Mouse (Mus musculus): ENCODE data around the gene Fuk. TPM values are rescaled to one million over a fixed set of nuclear protein-coding genes. Genes with fewer than 3 reads are reported as not detected.

The Fuk gene
- 4.0 and 4.3 TPM in 2 replicates for polyA plus RNA-seq (2014; fragmentation: Nextera tagmentation; extraction: Ambion mirVana)

DNA sequence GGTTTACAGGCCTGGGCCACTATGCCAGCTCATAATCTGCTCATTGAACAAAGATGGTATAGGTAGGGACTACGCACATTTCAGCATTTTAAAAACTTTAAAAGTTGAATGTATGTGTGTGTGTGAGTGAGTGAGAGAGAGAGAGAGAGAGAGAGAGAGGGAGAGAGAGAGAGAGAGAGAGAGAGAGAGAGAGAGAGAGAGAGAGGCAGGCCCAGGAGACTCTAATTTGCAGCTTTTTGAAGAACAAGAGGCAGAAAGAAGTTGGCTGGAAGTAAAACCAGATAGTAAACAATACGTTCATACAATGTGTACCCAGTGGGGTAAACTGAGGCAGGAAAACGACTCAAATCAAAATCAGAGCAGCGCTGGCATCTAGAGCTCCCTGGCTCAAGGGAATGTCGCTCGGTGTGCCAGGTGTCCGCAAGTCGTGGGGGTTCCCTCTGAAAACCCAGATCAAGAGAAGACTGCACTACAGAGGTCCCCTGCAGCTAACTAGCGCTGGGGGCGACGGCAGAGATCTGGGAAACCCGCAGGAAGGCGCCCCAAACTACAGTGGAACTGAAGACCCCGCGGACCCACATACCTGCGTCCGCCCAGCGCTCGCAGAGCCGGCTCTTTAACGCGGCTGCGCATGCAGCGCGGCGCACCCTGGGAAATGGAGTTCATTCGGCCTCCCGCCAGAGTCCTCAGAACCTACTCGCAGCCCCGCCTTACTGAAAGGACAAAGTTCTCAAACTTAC, at the start of gene Fuk:
Gene Fuk, minus strand, starts transcription at position 650 of the 740 bp plus-strand sequence.
- Histone ChIP-seq H3K27ac (ENCODE audit: low read depth, low read length) (no peak within 1 kb of the TSS), H3K9ac (ENCODE audit: low read length) (peak within 1 kb of the TSS; percentile 55), H3K4me3 (ENCODE audit: low read depth, low read length) (peak within 1 kb of the TSS; percentile 46), H3K4me2 (peak within 1 kb of the TSS; percentile 43), H3K4me1 (ENCODE audit: control insufficient read depth, insufficient read depth, low read length) (no peaks in the 10 kb centered on the region; the same call in 1 of the 2 replicates), H3K27me3 (ENCODE audit: control insufficient read depth, insufficient read depth, low read length) (no peaks in the 10 kb centered on the region), H3K9me3 (ENCODE audit: control insufficient read depth, low read length) (no peaks in the 10 kb centered on the region), H3K36me3 (ENCODE audit: control insufficient read depth, insufficient read depth, low read length) (no peaks in the 10 kb centered on the region)
- 3% methylated on average over 30 of the region's 30 CpGs for WGBS
- DNase-seq (ENCODE audit: low spot score, missing footprints): peak; percentile 97
- peak; percentile 97 for ATAC-seq (ENCODE audit: low FRiP score)

DNA sequence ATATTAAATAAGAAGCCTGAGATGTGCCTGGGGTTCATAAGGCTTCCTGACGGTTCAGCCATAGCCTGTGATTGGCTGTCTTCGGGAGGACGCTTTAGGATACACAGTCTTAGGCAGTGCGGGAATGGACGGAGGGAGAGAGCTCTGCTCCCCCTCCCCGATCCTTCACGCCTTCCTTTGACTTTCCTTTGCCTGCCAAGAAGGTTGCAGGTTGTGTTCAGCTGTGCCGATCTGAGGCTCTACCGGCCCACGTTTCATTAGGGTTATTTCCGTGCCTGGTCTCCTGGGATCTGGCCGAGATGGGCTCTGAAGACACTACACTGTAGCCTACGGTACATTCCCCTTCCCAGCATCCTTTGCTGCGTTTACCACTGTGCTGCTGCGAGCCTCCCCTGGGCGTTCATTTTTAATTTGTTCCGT, 47.8 kb upstream of the Fuk start:
- WGBS: 84% methylated on average over 17 of the region's 17 CpGs
- H3K4me1 ChIP-seq (ENCODE audit: control insufficient read depth, insufficient read depth, low read length): no peaks in the 10 kb centered on the region
- no peak overlapping the region for H3K9ac ChIP-seq (ENCODE audit: low read length)
- H3K4me3 ChIP-seq (ENCODE audit: low read depth, low read length): no peak overlapping the region
- no peaks in the 10 kb centered on the region for H3K9me3 ChIP-seq (ENCODE audit: control insufficient read depth, low read length)
- DNase-seq (ENCODE audit: low spot score, missing footprints) (no peak), ATAC-seq (ENCODE audit: low FRiP score) (peak; percentile 42; the same call in 1 of the 2 replicates)
- no peaks in the 10 kb centered on the region for H3K27me3 ChIP-seq (ENCODE audit: control insufficient read depth, insufficient read depth, low read length)
- no peak overlapping the region for H3K27ac ChIP-seq (ENCODE audit: low read depth, low read length)
- no peak overlapping the region for H3K4me2 ChIP-seq
- no peaks in the 10 kb centered on the region for H3K36me3 ChIP-seq (ENCODE audit: control insufficient read depth, insufficient read depth, low read length)

DNA sequence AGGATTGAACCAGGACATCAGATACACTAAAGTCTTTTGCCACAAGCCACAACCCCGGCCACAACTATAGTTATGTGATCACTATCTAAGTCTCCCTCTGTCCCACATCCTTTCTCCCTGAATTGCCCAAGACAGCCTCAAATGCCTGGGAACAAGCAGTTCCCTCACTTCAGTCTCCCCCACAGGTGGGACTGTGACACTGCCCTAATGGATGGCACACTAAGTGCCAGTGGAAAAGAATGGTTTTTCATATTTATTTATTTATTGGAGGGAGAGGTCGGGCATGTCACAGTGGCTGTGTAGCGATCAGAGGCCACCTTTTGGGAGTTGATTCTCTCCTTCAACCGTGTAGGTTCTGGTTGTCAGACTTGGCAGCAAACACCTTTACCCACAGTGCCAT, 43.4 kb upstream of the Fuk start:
- Histone ChIP-seq H3K4me2 (no peak overlapping the region), H3K9ac (ENCODE audit: low read length) (no peak overlapping the region), H3K9me3 (ENCODE audit: control insufficient read depth, low read length) (no peaks in the 10 kb centered on the region), H3K36me3 (ENCODE audit: control insufficient read depth, insufficient read depth, low read length) (no peaks in the 10 kb centered on the region), H3K4me3 (ENCODE audit: low read depth, low read length) (no peak overlapping the region), H3K4me1 (ENCODE audit: control insufficient read depth, insufficient read depth, low read length) (no peaks in the 10 kb centered on the region), H3K27me3 (ENCODE audit: control insufficient read depth, insufficient read depth, low read length) (no peaks in the 10 kb centered on the region), H3K27ac (ENCODE audit: low read depth, low read length) (no peak overlapping the region)
- DNase-seq (ENCODE audit: low spot score, missing footprints) (no peak), ATAC-seq (ENCODE audit: low FRiP score) (no peak)
- 80% methylated on average over 4 of the region's 4 CpGs for WGBS

DNA sequence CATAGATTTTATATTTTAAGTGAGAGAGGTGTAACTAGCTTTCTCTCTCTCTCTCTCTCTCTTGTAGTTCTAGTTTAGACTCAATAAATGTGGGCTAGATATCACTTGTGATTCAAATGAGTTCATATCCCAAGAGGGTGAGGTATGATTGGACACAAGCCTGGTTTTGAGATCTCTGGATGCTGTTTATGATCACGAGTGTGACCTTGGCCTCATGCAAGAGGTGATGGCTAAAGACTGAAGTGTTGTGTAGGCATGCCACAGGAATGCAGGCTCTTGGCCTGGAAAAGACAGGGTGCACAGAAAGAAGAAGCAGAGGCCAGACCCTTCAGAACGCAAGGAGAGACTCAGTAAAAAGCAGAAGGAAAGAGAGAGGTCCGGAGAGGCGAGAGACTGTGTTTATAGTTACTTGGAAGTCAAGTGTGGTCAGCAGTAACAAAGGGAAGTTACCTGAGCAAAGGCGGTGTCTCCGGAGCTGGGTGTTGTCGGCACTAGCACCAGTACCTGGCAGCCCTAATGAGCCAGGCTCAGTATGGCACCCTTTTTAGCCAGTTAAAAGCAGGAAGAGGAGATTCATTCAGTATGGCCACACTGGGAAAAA, 42.1 kb upstream of the Fuk start:
- H3K4me1 ChIP-seq (ENCODE audit: control insufficient read depth, insufficient read depth, low read length): no peaks in the 10 kb centered on the region
- DNase-seq (ENCODE audit: low spot score, missing footprints) (no peak), ATAC-seq (ENCODE audit: low FRiP score) (no peak)
- H3K9ac ChIP-seq (ENCODE audit: low read length): no peak overlapping the region
- H3K36me3 ChIP-seq (ENCODE audit: control insufficient read depth, insufficient read depth, low read length): no peaks in the 10 kb centered on the region
- H3K27ac ChIP-seq (ENCODE audit: low read depth, low read length): no peak overlapping the region
- no peaks in the 10 kb centered on the region for H3K9me3 ChIP-seq (ENCODE audit: control insufficient read depth, low read length)
- H3K27me3 ChIP-seq (ENCODE audit: control insufficient read depth, insufficient read depth, low read length): no peaks in the 10 kb centered on the region
- no peak overlapping the region for H3K4me2 ChIP-seq
- no peak overlapping the region for H3K4me3 ChIP-seq (ENCODE audit: low read depth, low read length)
- 89% methylated on average over 7 of the region's 7 CpGs for WGBS

GRCm38 (mm10) chr8:110941453-110941948, 39.2 kb upstream of the Fuk start:
- 68% methylated on average over 10 of the region's 10 CpGs for WGBS
- Histone ChIP-seq H3K4me3 (ENCODE audit: low read depth, low read length) (no peak overlapping the region), H3K27ac (ENCODE audit: low read depth, low read length) (no peak overlapping the region), H3K9me3 (ENCODE audit: control insufficient read depth, low read length) (no peaks in the 10 kb centered on the region), H3K27me3 (ENCODE audit: control insufficient read depth, insufficient read depth, low read length) (no peaks in the 10 kb centered on the region), H3K36me3 (ENCODE audit: control insufficient read depth, insufficient read depth, low read length) (no peaks in the 10 kb centered on the region), H3K9ac (ENCODE audit: low read length) (no peak overlapping the region), H3K4me2 (no peak overlapping the region), H3K4me1 (ENCODE audit: control insufficient read depth, insufficient read depth, low read length) (no peaks in the 10 kb centered on the region)
- ATAC-seq (ENCODE audit: low FRiP score) (no peak), DNase-seq (ENCODE audit: low spot score, missing footprints) (no peak)

DNA sequence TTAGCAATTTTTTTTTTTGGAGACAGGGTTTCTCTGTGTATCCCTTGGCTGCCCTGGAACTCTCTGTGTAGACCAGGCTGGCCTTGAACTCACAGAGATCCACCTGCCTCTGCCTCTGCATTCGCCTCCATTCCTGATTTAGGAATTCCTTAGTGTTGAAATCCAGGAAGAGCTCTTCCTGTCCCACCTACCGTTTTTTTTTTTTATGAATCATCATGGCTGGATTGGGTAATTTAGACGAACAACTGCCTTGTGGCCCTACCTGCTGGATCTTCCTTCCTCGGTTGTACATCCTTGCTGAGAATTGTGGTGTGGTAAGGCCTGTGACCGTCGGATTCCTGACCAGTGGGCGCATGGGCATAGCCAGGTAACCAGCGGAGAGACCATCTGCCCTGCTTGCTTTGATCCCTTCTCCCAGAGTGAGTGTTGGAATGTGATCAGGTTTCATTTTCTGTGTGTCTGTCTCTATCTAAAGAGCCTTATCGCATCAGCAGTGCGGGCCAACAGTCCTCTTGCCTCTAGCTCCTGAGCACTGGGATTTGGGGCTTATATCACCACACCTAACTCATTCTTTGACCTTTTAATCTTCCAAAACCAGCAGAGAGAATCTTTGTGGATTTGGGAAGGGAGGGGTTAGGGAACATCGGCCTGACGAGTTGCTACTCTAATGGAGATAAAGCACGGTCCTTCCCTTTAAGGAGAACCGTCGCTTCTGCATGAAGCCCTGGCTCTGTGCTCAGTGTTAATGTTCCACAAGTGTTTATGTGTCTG, 38.6 kb upstream of the Fuk start:
- Histone ChIP-seq H3K4me1 (ENCODE audit: control insufficient read depth, insufficient read depth, low read length) (no peaks in the 10 kb centered on the region), H3K4me2 (no peak overlapping the region), H3K36me3 (ENCODE audit: control insufficient read depth, insufficient read depth, low read length) (no peaks in the 10 kb centered on the region), H3K9ac (ENCODE audit: low read length) (no peak overlapping the region), H3K27ac (ENCODE audit: low read depth, low read length) (no peak overlapping the region), H3K4me3 (ENCODE audit: low read depth, low read length) (no peak overlapping the region), H3K27me3 (ENCODE audit: control insufficient read depth, insufficient read depth, low read length) (no peaks in the 10 kb centered on the region), H3K9me3 (ENCODE audit: control insufficient read depth, low read length) (no peaks in the 10 kb centered on the region)
- WGBS: 92% methylated on average over 15 of the region's 15 CpGs
- ATAC-seq (ENCODE audit: low FRiP score): no peak
- no peak for DNase-seq (ENCODE audit: low spot score, missing footprints)

DNA sequence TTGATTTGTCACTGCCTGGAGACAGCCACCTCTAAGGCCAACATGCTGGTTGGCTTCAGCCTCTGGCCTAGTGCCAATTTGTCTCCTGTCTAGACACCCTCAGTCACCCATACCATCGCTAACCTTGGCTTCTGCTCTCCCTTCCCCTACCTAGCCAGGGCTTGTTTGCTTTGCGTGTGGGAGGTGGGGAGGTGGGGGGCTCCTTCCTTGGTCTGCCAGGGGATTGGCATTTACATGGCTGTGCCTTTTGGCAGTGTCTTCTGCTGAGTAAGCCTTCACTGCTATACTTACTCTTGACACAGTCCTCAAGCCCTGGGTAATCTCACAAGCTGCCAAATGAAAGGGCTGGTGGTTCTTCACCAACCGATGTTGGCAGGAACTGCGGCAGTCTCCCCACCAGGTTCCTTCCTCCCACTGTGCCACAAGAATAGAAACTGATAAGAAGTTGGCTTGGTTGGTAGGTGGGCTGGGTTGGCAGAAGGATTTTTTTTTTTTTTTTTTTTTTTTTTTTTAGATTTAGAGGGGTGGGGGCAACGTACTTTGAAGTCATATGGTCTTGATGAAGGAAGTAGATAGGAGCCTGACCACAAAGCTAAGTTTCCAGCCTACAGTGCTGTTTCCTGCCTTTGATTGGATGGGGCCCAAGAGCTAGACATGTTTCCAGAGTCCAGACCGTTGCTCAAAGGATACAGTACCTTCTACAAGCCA, 36.7 kb upstream of the Fuk start:
- WGBS: 91% methylated on average over 6 of the region's 6 CpGs

DNA sequence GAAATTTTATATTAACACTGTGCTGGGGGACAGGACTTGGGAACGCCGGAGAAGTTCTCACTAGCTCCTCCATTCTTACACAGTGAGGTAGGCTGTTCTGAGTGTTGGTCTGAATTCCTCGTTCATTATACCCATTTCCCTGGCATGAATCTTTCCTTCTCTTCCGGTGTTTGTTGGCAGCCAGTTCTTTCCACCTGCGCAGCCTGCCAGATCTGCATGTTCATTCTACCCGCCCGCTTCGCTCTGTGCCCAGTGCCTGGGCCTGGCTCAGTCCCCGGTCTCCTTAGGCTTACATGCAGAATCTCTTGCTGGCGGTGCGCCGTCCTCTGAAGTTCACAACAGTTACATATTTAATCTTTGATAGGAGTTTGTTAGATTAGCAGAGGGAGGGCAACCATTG, 33.9 kb upstream of the Fuk start:
- Histone ChIP-seq H3K27me3 (ENCODE audit: control insufficient read depth, insufficient read depth, low read length) (no peaks in the 10 kb centered on the region), H3K9me3 (ENCODE audit: control insufficient read depth, low read length) (no peaks in the 10 kb centered on the region), H3K36me3 (ENCODE audit: control insufficient read depth, insufficient read depth, low read length) (no peaks in the 10 kb centered on the region), H3K4me1 (ENCODE audit: control insufficient read depth, insufficient read depth, low read length) (no peaks in the 10 kb centered on the region), H3K27ac (ENCODE audit: low read depth, low read length) (no peak overlapping the region), H3K9ac (ENCODE audit: low read length) (no peak overlapping the region), H3K4me2 (no peak overlapping the region), H3K4me3 (ENCODE audit: low read depth, low read length) (no peak overlapping the region)
- WGBS: 93% methylated on average over 12 of the region's 12 CpGs
- ATAC-seq (ENCODE audit: low FRiP score) (no peak), DNase-seq (ENCODE audit: low spot score, missing footprints) (no peak)

More for the DNA sequence above, 36.7 kb upstream of the Fuk start:
- H3K27ac ChIP-seq (ENCODE audit: low read depth, low read length): no peak overlapping the region
- no peaks in the 10 kb centered on the region for H3K27me3 ChIP-seq (ENCODE audit: control insufficient read depth, insufficient read depth, low read length)
- H3K36me3 ChIP-seq (ENCODE audit: control insufficient read depth, insufficient read depth, low read length): no peaks in the 10 kb centered on the region
- no peak overlapping the region for H3K4me2 ChIP-seq
- DNase-seq (ENCODE audit: low spot score, missing footprints) (no peak), ATAC-seq (ENCODE audit: low FRiP score) (no peak)
- H3K9me3 ChIP-seq (ENCODE audit: control insufficient read depth, low read length): no peaks in the 10 kb centered on the region
- H3K9ac ChIP-seq (ENCODE audit: low read length): no peak overlapping the region
- no peaks in the 10 kb centered on the region for H3K4me1 ChIP-seq (ENCODE audit: control insufficient read depth, insufficient read depth, low read length)
- H3K4me3 ChIP-seq (ENCODE audit: low read depth, low read length): no peak overlapping the region

All from midbrain, embryonic 11.5 days (tissue).